In genomic region chr11:45943891-45944642, GRCm38 (mm10) we compare ENCODE assay signal across 8 mouse cellular contexts. TPM values are rescaled to one million over a fixed set of nuclear protein-coding genes. Genes with fewer than 3 reads are reported as not detected.
DNase-seq lines count a peak whose midpoint lies in the region; ATAC-seq and TF ChIP-seq lines count a peak whose summit lies in the region.

No protein-coding gene starts in this region.

- peak overlapping the region; percentile 90 for H3K9ac ChIP-seq in liver, adult 2 months (ENCODE audit: low read depth, low read length)
- peak overlapping the region; percentile 82 for H3K9ac ChIP-seq in neural tube, embryonic 14.5 days (replicated peaks; ENCODE audit: low read depth, low read length)

- no peak for TF ChIP-seq POLR2A in cortical plate, adult 2 months (IDR thresholded peaks at IDR 0.05; ENCODE audit: extremely low read depth, insufficient read depth, low read length)
- TF ChIP-seq POLR2A in liver, adult 2 months (IDR thresholded peaks at IDR 0.05; ENCODE audit: extremely low read depth, insufficient read depth, low read length) = no peak

- 0 out of 2 replicates have a peak overlapping the region, but pooled peaks have one; percentile 12 for H3K27ac ChIP-seq in cortical plate, adult 2 months (ENCODE audit: insufficient read depth, low read length)
- H3K27ac ChIP-seq in liver, adult 2 months (replicated peaks; ENCODE audit: insufficient read depth, low read depth, low read length) = no peak overlapping the region
- peak overlapping the region; percentile 78 for H3K27ac ChIP-seq in neural tube, embryonic 14.5 days (ENCODE audit: low read depth, low read length)

- H3K27me3 ChIP-seq in liver, adult 2 months (ENCODE audit: control insufficient read depth, insufficient read depth, low read length) = no peaks in the 10 kb centered on the region
- no peaks in the 10 kb centered on the region for H3K27me3 ChIP-seq in neural tube, embryonic 14.5 days (ENCODE audit: control insufficient read depth, insufficient read depth, low read length)

- no peaks in the 10 kb centered on the region for H3K36me3 ChIP-seq in liver, adult 2 months (ENCODE audit: control insufficient read depth, insufficient read depth, low read length)
- H3K36me3 ChIP-seq in neural tube, embryonic 14.5 days (ENCODE audit: control insufficient read depth, insufficient read depth, low read length) = no peaks in the 10 kb centered on the region

- DNase-seq in left cerebral cortex, postnatal 14 days (ENCODE audit: low spot score in 2 of 2) = peak; percentile 16 to 39
- DNase-seq in left cerebral cortex, adult 11 months (ENCODE audit: low spot score) = no peak
- DNase-seq in Muller cell, postnatal 12 days (ENCODE audit: inconsistent ontology term) = peak; percentile 30
- peak; percentile 20 for DNase-seq in heart, postnatal 4 days
- DNase-seq in liver, adult 2 months (ENCODE audit: extremely low read depth, low read depth, low spot score) = no peak
- DNase-seq in ovary, postnatal 10 days (ENCODE audit: low spot score) = no peak

- no peak for TF ChIP-seq CTCF in cortical plate, adult 2 months (IDR thresholded peaks at IDR 0.05; ENCODE audit: extremely low read depth, insufficient read depth, low read length)
- no peak for TF ChIP-seq CTCF in liver, adult 2 months (IDR thresholded peaks at IDR 0.05; ENCODE audit: low read depth, low read length)

- H3K79me2 ChIP-seq in liver, adult 2 months (ENCODE audit: control insufficient read depth, insufficient read depth, low read length) = no peaks in the 10 kb centered on the region

- H3K4me2 ChIP-seq in neural tube, embryonic 14.5 days (ENCODE audit: low read depth, low read length) = peak overlapping the region; percentile 74

- H3K4me1 ChIP-seq in cortical plate, adult 2 months (ENCODE audit: control insufficient read depth, insufficient read depth, low read length) = peaks cover 2% of the 10 kb centered on the region; the same call in 1 of the 2 replicates
- H3K4me1 ChIP-seq in liver, adult 2 months (ENCODE audit: control insufficient read depth, insufficient read depth, low read length) = peaks cover 8% of the 10 kb centered on the region
- peaks cover 9% of the 10 kb centered on the region; the same call in 1 of the 2 replicates for H3K4me1 ChIP-seq in neural tube, embryonic 14.5 days (ENCODE audit: control insufficient read depth, insufficient read depth, low read length)

- H3K4me3 ChIP-seq in cortical plate, adult 2 months (ENCODE audit: insufficient read depth, low read length) = peak overlapping the region; percentile 81
- H3K4me3 ChIP-seq in liver, adult 2 months (ENCODE audit: insufficient read depth, low read depth, low read length) = peak overlapping the region; percentile 93
- H3K4me3 ChIP-seq in neural tube, embryonic 14.5 days (ENCODE audit: low read depth, low read length) = peak overlapping the region; percentile 94

- ATAC-seq in neural tube, embryonic 14.5 days (ENCODE audit: low read depth) = peak; percentile 66

- intact Hi-C loops in left cerebral cortex, postnatal 14 days (cut with DNase I) = loop anchor here (10.0 kb wide), 1 partner anchor 191 kb away; no protein-coding TSS in a partner anchor

- under 1% methylated on average over 49 of the region's 49 CpGs for WGBS in liver, adult 2 months
- under 1% methylated on average over 48 of the region's 49 CpGs for WGBS in neural tube, embryonic 14.5 days

- no peaks in the 10 kb centered on the region for H3K9me3 ChIP-seq in neural tube, embryonic 14.5 days (ENCODE audit: control insufficient read depth, low read length)

RNA-seq across cellular contexts. Expression of gene Lsm11, which starts 0.7 kb away (rescaled TPM):
- 10 to 100 TPM; 71.1 to 85.1 TPM for total RNA-seq in left cerebral cortex, postnatal 14 days (2021)
- polyA plus RNA-seq in cortical plate, adult 2 months (2012; rRNA removed) = 11.7 and 12.3 TPM in 2 replicates
- total RNA-seq in heart, postnatal 4 days (2021) = 10 to 100 TPM in 1 of 2 experiments, 1 to 10 TPM in 1; 9.4 to 10.6 TPM
- 0.65 and 1.1 TPM in 2 replicates for total RNA-seq in liver, adult 2 months (2014; rRNA removed)
- 1.3 and 1.4 TPM in 2 replicates for polyA plus RNA-seq in liver, adult 2 months (2012; rRNA removed)
- 28.7 and 29.4 TPM in 2 replicates for polyA plus RNA-seq in neural tube, embryonic 14.5 days (2014; fragmentation: Nextera tagmentation; extraction: Ambion mirVana)

RNA-seq across cellular contexts. Expression of gene Thg1l, which starts 11.2 kb away (rescaled TPM):
- 1 to 10 TPM; 7.4 to 10.0 TPM for total RNA-seq in left cerebral cortex, postnatal 14 days (2021)
- polyA plus RNA-seq in cortical plate, adult 2 months (2012; rRNA removed) = 8.2 and 8.4 TPM in 2 replicates
- 1 to 10 TPM; 9.0 to 10.0 TPM for total RNA-seq in heart, postnatal 4 days (2021)
- 2.6 and 3.0 TPM in 2 replicates for total RNA-seq in liver, adult 2 months (2014; rRNA removed)
- 2.8 and 3.1 TPM in 2 replicates for polyA plus RNA-seq in liver, adult 2 months (2012; rRNA removed)
- 9.6 and 11.5 TPM in 2 replicates for polyA plus RNA-seq in neural tube, embryonic 14.5 days (2014; fragmentation: Nextera tagmentation; extraction: Ambion mirVana)

RNA-seq across cellular contexts. Expression of gene Sox30, which starts 36.0 kb away (rescaled TPM):
- total RNA-seq in left cerebral cortex, postnatal 14 days (2021) = under 1 TPM; 0.15 to 0.25 TPM
- 0.04 and 0.08 TPM in 2 replicates for polyA plus RNA-seq in cortical plate, adult 2 months (2012; rRNA removed)
- under 1 TPM; 0.27 to 0.55 TPM for total RNA-seq in heart, postnatal 4 days (2021)
- total RNA-seq in liver, adult 2 months (2014; rRNA removed) = under 0.01 TPM in 1 of 2 replicates, not detected in the other
- not detected in 2 replicates for polyA plus RNA-seq in liver, adult 2 months (2012; rRNA removed)
- 0.11 and 0.12 TPM in 2 replicates for polyA plus RNA-seq in neural tube, embryonic 14.5 days (2014; fragmentation: Nextera tagmentation; extraction: Ambion mirVana)

Comparison
In these comparisons a context has a peak if more than half of its experiments do, and no peak if none do; other contexts are left out.
1. DNase-seq: peak in left cerebral cortex, postnatal 14 days (2 of 2), Muller cell, postnatal 12 days (single experiment) and heart, postnatal 4 days (single experiment); none in left cerebral cortex, adult 11 months (single experiment), liver, adult 2 months (single experiment) and ovary, postnatal 10 days (single experiment).
2. RNA of gene Lsm11, which starts 0.7 kb away (total RNA-seq): 71.1 to 85.1 TPM in left cerebral cortex, postnatal 14 days; 9.4 to 10.6 TPM in heart, postnatal 4 days and 0.65 to 1.1 TPM in liver, adult 2 months; every median in the first group is over 4 times any median in the second.
3. Peak in every context shown above with its lines, with median percentiles within 50 percentile points of each other: H3K4me3 ChIP-seq.